Mouse (Mus musculus) midbrain, embryonic 14.5 days (tissue): ENCODE measurements at regions not wholly inside any gene's neighbourhood (a gene's known extent, or its start where the extent isn't known, plus 50 kb on each side); places are given as distances from the start of the nearest gene placed in this dataset.
A peak's percentile ranks its signal among the peaks of the same experiment; 100 is the strongest.
"Not testable (repeated sequence)": the region's sequence is repeated elsewhere in the genome, so short reads cannot be mapped to it uniquely, and the experiment has no call there.

Experiments
- ATAC-seq: fragments of 200-750 bp; cut with Nextera tagmentation; 2 replicates; pipeline ENCODE4 v1.8.0; 2017; ENCODE audit warnings: moderate number of reproducible peaks, moderate library complexity; ENCODE audit not compliant: low FRiP score, low TSS enrichment
- DNase-seq: peaks from one replicate; pipeline ENCODE4 v3.0.0-alpha.2; 2015
- H3K27ac ChIP-seq: fragments of 300-500 bp; sonication (generic); replicated peaks from 2 replicates; pipeline ENCODE4 v1.5.1; 2014; ENCODE audit warnings: mild to moderate bottlenecking, low read depth, low read length, moderate library complexity
- H3K27me3 ChIP-seq: fragments of 300-500 bp; sonication (generic); 2 replicates; pipeline ENCODE4 v1.6.1; 2014; ENCODE audit warnings: low read length, control low read depth, mixed read lengths; ENCODE audit not compliant: control insufficient read depth, insufficient read depth
- H3K36me3 ChIP-seq: fragments of 300-500 bp; sonication (generic); 2 replicates; pipeline ENCODE4 v1.6.1; 2014; ENCODE audit warnings: low read length, control low read depth; ENCODE audit not compliant: control insufficient read depth, insufficient read depth
- H3K4me1 ChIP-seq: fragments of 300-500 bp; sonication (generic); 2 replicates; pipeline ENCODE4 v1.6.1; 2014; ENCODE audit warnings: mild to moderate bottlenecking, antibody characterized with exemption, low read length, control low read depth; ENCODE audit not compliant: control insufficient read depth, insufficient read depth
- H3K4me2 ChIP-seq: fragments of 300-500 bp; sonication (generic); 2 replicates; pipeline ENCODE4 v1.6.1; 2014; ENCODE audit warnings: mild to moderate bottlenecking, low read length, moderate library complexity
- H3K4me3 ChIP-seq: fragments of 300-500 bp; sonication (generic); replicated peaks from 2 replicates; pipeline ENCODE4 v1.5.1; 2014; ENCODE audit warnings: low read depth, low read length
- H3K9ac ChIP-seq: fragments of 300-500 bp; sonication (generic); replicated peaks from 2 replicates; pipeline ENCODE4 v1.6.1; 2014; ENCODE audit warnings: mild to moderate bottlenecking, low read length, moderate library complexity
- H3K9me3 ChIP-seq: fragments of 300-500 bp; sonication (generic); 2 replicates; pipeline ENCODE4 v1.6.1; 2016; ENCODE audit warnings: low read length, control low read depth, mixed read lengths; ENCODE audit not compliant: control insufficient read depth
- WGBS: fragments of 180-500 bp; shearing (Covaris S2); extraction: QIAGEN DNeasy Blood & Tissue Kit; methylation state at CpG from one replicate; pipeline ENCODE4 v1.1.7; 2014; 5-methylcytosine and 5-hydroxymethylcytosine counted together

GRCm38 (mm10) chr3:129412126-129412960 lies 79.8 kb upstream of the Enpep start:
- ATAC-seq (no peak), DNase-seq (no peak)
- no peaks in the 10 kb centered on the region for H3K36me3 ChIP-seq
- H3K27ac ChIP-seq = no peak overlapping the region
- H3K4me1 ChIP-seq = no peaks in the 10 kb centered on the region
- H3K9me3 ChIP-seq = no peaks in the 10 kb centered on the region
- WGBS = 85% methylated on average over 11 of the region's 11 CpGs
- no peak overlapping the region for H3K9ac ChIP-seq
- H3K4me2 ChIP-seq = no peak overlapping the region
- H3K27me3 ChIP-seq = no peaks in the 10 kb centered on the region
- no peak overlapping the region for H3K4me3 ChIP-seq

GRCm38 (mm10) chr3:129412961-129413246 lies 80.4 kb upstream of the Enpep start:
- H3K4me2 ChIP-seq = no peak overlapping the region
- H3K36me3 ChIP-seq = no peaks in the 10 kb centered on the region
- ATAC-seq (no peak), DNase-seq (no peak)
- H3K27ac ChIP-seq = no peak overlapping the region
- H3K4me3 ChIP-seq = no peak overlapping the region
- no peaks in the 10 kb centered on the region for H3K9me3 ChIP-seq
- no peak overlapping the region for H3K9ac ChIP-seq
- no peaks in the 10 kb centered on the region for H3K4me1 ChIP-seq
- 94% methylated on average over 8 of the region's 8 CpGs for WGBS
- no peaks in the 10 kb centered on the region for H3K27me3 ChIP-seq

- DNase-seq = no peak
- WGBS = 90% methylated on average over 5 of the region's 5 CpGs
- Histone ChIP-seq H3K9me3 (no peaks in the 10 kb centered on the region), H3K9ac (no peak overlapping the region), H3K4me3 (no peak overlapping the region), H3K4me2 (no peak overlapping the region), H3K27me3 (no peaks in the 10 kb centered on the region), H3K4me1 (no peaks in the 10 kb centered on the region), H3K27ac (no peak overlapping the region), H3K36me3 (no peaks in the 10 kb centered on the region)
- ATAC-seq = no peak
These were observed 83.1 kb upstream of the Enpep start for GRCm38 (mm10) chr3:129415656-129416055.

GRCm38 (mm10) chr3:129416337-129416736 lies 83.8 kb upstream of the Enpep start:
- Histone ChIP-seq H3K27me3 (no peaks in the 10 kb centered on the region), H3K4me2 (no peak overlapping the region), H3K9ac (no peak overlapping the region), H3K4me3 (no peak overlapping the region), H3K36me3 (no peaks in the 10 kb centered on the region), H3K9me3 (no peaks in the 10 kb centered on the region), H3K4me1 (no peaks in the 10 kb centered on the region), H3K27ac (no peak overlapping the region)
- WGBS = 89% methylated on average over 9 of the region's 9 CpGs
- ATAC-seq = no peak
- DNase-seq = no peak

- not testable (repeated sequence) for H3K27me3 ChIP-seq, H3K27ac ChIP-seq, H3K9ac ChIP-seq, H3K4me2 ChIP-seq, H3K4me1 ChIP-seq, H3K36me3 ChIP-seq, H3K9me3 ChIP-seq, ATAC-seq, H3K4me3 ChIP-seq
- DNase-seq = peak; percentile 70
- WGBS = 59% methylated on average over 8 of the region's 10 CpGs
These were observed 89.2 kb upstream of the Enpep start for GRCm38 (mm10) chr3:129421620-129422239.

- no peaks in the 10 kb centered on the region for H3K4me1 ChIP-seq
- H3K36me3 ChIP-seq = no peaks in the 10 kb centered on the region
- no peak overlapping the region for H3K9ac ChIP-seq
- no peak overlapping the region for H3K4me2 ChIP-seq
- ATAC-seq = no peak
- H3K27me3 ChIP-seq = no peaks in the 10 kb centered on the region
- H3K9me3 ChIP-seq = no peaks in the 10 kb centered on the region
- no peak for DNase-seq
- no peak overlapping the region for H3K4me3 ChIP-seq
- WGBS = 53% methylated on average over 2 of the region's 2 CpGs
- H3K27ac ChIP-seq = no peak overlapping the region
These were observed 96.2 kb upstream of the Enpep start for GRCm38 (mm10) chr3:129428750-129429149.

- Histone ChIP-seq H3K36me3 (no peaks in the 10 kb centered on the region), H3K27me3 (no peaks in the 10 kb centered on the region), H3K4me1 (no peaks in the 10 kb centered on the region), H3K27ac (no peak overlapping the region), H3K9ac (no peak overlapping the region), H3K9me3 (no peaks in the 10 kb centered on the region), H3K4me3 (no peak overlapping the region), H3K4me2 (no peak overlapping the region)
- 56% methylated on average over 8 of the region's 8 CpGs for WGBS
- DNase-seq = peak; percentile 50
- 0 out of 2 replicates have a peak, but pooled peaks have one; percentile 31 for ATAC-seq
These were observed 96.9 kb upstream of the Enpep start for GRCm38 (mm10) chr3:129429161-129430111.

- no peak overlapping the region for H3K4me3 ChIP-seq
- no peaks in the 10 kb centered on the region for H3K36me3 ChIP-seq
- H3K4me2 ChIP-seq = no peak overlapping the region
- no peaks in the 10 kb centered on the region for H3K4me1 ChIP-seq
- no peak for DNase-seq
- H3K9ac ChIP-seq = no peak overlapping the region
- no peaks in the 10 kb centered on the region for H3K9me3 ChIP-seq
- H3K27ac ChIP-seq = no peak overlapping the region
- H3K27me3 ChIP-seq = no peaks in the 10 kb centered on the region
- 65% methylated on average over 11 of the region's 11 CpGs for WGBS
- no peak for ATAC-seq
These were observed 98.1 kb upstream of the Elovl6 start for GRCm38 (mm10) chr3:129434056-129434455.
